Mouse (Mus musculus): ENCODE measurements around the gene Adgrg3. TPM values are rescaled to one million over a fixed set of nuclear protein-coding genes. Genes with fewer than 3 reads are reported as not detected.

Gene Adgrg3
- total RNA-seq, 2 experiments from 2014 or later: 0.26 to 0.80 TPM

DNA sequence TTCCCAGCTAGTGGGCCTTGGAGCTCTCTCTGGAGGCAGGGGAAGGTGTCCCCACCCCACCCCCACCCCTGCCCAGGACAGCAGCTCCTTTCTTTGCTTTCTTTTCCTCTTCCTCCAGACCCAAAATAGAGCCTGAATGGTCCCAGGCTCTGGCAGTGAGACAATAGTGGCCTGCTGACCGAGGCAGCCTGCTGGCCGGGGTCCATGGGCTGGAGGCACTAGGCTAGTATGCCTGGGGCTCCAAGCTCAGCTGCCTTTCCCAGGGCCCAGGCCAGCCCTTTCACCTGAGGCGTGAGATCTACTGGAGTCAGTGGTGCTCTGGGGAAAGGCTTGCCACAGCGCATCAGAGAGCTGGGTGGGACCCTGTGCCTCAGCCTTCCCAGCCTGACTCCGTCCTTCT lies 25.0 kb upstream of the Adgrg3 start:
- no peak for DNase-seq (ENCODE audit: low spot score)

DNA sequence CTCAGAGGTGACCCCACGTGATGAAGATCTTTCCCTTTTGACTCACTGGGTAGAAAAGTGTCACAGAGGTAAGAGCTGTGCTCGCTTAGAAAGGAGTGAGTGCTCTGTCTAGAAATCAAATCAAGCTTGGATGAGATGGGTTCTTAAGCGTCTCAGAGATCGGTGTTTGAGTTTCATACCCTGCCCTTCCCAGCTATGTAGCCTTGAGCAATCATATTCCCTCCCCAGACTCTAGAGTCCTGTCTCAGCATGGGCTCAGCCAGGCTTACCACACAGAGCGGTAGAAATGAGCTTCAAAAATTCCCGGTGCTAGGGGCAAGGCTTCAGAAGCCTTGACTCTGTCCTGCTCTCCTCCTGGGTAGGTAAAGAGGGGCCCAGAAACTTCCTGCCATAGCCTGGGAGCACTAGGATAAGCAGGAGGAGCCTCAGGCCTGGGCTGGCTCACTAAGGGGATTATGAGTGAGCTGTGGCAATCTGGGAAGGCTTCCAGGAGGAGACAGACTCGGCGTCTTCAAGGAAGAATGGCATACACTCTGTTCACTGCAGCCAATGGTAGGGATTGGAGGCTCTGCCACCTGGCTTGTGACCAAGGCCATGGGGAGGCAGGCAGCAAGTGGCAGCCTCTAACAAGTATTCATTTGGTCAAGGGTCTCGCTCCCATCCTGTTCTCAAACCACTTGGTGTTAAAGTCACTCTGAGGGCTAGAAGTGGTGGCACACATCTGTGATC lies 24.3 kb upstream of the Adgrg3 start:
- no peak for DNase-seq (ENCODE audit: low spot score)

DNA sequence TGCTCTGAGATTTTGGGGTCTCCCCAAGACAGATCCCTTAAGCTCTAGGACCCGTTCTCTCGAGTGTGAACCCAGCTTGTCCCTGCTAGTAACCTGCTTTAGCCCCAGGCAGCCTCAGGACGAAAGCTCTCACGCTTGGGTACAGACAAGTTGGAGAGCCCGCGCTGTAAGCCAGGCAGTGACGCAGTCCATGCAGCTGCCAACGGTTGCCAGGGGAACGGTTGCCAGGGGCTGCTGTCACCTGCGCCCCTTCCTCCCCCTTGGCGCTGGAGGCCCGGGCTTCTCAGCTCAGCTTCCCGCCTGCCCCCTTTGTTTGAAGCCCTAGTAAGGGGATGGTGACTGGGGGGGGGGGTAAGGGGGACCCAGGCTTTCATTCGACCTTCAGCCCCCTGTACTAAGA lies 23.5 kb upstream of the Adgrg3 start:
- DNase-seq (ENCODE audit: low spot score): no peak

DNA sequence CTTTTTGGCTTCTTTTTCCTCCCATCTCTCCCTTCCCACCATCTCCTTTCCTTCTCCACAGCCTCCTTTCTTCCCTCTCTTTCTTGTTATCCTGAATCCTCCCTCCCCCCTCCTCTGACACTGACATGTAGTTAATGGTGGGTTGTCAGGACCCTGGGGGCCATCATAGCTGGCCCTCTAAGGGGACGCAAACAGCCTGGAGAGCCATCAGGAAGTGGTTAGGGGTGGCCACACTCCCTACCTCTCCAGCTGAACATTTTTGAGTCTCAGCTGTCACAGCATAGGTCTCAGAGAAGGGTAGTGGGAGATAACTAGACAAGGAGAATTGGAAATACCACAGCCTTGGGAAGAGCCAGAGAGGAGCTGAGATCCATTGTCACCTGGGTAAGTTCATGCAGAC lies 23.0 kb upstream of the Adgrg3 start:
- no peak for DNase-seq (ENCODE audit: low spot score)

DNA sequence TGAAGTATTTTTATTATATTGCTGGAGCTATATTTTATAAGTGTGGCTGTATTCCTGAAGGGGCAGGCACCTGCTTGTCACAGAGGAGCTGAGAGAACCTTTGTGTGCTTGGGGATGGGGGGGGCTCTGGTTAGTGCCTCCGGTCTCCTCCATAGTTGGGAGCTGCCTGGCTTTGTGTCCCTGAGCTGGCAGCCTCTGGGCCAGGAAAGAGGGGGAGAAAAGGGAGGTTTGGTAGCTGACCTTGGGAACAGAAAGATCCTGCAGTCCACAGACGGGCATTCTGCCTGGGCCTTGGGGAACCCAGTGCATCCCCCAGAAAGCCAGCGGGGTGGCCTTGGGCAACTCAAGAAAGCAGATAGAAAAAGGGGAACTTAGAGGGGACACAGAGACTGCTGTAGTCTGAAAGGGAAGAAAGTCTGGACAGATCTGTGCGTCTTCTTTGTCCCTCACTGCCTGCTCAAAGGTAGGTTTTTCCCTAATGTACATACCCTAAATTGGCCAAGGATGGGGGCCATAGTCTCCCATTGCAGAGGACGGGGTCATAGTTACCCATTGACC lies 22.1 kb upstream of the Adgrg3 start:
- no peak for DNase-seq (ENCODE audit: low spot score)

DNA sequence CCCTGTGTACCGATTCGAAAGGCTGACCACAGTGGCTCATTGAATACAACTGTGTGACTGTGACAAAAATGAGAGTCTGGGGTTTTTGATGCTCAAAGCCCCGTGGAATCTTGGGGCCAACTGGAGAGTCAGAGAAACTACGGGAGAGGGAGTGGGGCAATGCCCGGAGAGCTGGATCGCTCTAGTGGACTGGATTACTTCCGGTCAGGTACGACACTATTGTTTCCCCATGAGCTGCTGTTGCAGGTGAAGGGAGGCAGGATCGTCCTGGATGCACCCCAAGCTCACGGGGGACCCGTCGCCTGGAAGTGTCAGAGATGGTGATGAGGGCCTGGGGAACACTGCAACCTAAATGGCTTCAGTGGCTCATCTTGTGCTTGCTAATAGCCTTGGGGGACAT lies 21.5 kb upstream of the Adgrg3 start:
- no peak for DNase-seq (ENCODE audit: low spot score)

DNA sequence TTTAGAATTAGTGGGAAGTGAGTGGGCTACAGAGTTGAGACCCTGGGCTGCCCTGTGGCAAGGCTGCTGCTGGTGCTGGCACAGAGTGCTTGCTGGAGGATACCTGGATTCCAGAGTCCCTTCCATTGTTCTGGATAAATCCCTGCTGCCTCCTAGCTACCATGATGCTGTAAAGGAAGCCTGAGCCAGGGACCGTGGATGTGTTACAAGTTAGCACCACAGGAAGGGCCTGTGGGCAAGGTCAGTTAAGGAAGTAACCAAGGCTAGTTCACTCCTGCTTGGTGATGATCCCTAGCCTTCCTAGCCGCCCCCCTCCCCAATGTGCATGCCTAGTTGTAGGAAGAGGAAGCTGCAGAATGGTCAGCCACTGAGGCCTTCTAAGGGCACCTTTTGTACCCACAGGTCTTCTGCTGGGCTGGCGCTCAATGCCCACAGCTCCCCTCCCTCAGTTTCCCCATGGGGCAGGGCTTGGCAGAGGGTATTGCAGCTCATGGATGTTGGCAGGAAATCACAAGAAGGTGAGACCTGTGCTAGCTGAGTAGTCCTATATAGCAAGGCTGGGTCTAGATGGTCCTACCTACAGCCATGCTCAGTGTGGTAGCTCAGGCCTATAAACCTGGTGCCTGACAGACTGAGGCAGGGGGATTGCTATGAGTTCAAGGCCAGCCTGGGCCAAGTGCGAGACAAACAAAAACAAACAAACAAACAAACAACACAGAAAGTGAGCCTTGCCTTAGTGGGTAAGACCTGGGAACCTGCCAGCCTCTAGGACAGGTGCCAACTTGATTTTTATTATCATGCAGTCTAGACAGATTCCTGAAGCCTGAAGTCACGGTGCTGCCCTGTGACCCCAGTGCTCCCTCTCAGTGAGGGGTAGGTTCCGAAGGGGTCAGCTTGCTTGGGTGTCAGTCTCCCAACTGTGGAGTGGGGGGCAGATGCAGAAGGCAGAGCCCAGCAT lies 20.3 kb upstream of the Adgrg3 start:
- DNase-seq (ENCODE audit: low spot score): no peak

DNA sequence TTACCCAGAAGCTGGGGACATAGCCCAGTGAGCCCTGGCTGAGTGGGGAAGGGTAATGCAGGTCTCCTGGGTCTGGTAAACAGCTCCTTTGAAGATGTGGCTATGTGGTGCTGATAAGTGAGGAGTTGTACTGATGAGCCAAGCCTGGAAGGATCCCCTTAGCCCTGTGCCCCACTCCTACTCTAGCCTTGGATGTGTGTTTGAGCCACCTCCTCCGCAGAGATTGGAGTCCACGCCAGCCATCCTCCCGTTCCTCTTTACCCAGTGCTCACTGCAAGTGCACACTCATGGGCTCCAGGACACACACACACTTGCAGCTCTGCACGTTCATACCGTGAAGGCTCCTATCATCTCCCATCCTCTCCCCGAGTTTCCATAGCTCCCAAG lies 19.6 kb upstream of the Adgrg3 start:
- no peak for DNase-seq (ENCODE audit: low spot score)

DNA sequence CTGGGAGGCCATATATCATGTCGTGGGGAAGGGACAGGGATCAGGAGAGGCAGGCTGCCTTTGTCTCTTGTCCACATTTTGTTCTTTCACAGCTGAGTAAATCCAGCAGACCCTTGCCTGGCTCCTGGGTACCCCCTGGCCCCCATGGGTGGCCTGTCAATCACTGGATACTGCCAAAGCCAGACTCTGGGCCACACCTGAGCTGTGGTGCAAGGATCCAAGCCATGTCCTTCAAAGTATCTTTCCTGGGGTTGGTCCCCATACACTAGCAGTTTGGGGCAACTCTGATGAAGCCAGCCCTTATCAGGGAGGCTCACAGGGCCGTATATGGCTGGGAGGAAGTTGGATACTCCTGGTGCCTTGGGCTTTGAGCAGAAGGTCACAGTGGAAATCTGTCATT lies 19.1 kb upstream of the Adgrg3 start:
- no peak for DNase-seq (ENCODE audit: low spot score)

DNA sequence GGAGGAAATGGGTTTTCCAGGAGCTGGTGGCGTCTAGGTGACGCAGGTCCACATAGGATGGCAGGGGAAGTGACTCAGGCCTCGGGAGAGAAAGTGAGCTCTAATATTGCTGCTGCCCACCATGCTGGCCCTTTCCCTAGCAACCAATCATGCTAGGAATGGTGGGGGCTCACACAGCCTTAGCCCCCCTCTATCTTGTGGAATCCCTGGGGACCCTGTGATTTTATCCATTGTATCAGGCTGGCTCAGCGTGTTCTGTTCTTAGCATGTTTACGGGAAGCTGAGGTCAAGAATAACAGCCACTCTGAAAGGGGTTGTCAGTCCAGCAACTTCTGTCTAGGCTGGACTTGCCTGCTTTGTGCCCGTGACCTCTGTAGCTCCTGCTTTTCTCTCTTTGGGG lies 18.5 kb upstream of the Adgrg3 start:
- peak; percentile 34 for DNase-seq (ENCODE audit: low spot score)

DNA sequence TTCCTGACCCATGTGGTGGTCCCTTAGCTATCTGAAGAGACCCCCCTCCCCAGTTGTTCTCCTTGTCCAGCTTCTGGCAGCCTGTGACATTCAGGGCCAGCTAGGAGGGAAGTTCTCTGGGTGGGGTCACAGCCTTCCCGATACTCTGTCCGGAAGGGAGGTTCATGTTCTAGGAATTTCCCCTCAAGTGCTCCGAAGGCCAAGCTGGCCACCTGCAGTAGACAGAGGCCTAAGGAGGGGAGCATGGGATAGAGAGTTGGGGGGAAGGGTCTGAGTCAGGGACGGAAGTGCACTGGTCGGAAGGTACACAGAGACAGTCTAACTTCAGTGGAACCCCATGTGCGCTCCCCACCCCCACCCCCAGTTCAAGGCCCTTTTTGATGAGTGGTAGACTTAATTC lies 17.5 kb upstream of the Adgrg3 start:
- no peak for DNase-seq (ENCODE audit: low spot score)

DNA sequence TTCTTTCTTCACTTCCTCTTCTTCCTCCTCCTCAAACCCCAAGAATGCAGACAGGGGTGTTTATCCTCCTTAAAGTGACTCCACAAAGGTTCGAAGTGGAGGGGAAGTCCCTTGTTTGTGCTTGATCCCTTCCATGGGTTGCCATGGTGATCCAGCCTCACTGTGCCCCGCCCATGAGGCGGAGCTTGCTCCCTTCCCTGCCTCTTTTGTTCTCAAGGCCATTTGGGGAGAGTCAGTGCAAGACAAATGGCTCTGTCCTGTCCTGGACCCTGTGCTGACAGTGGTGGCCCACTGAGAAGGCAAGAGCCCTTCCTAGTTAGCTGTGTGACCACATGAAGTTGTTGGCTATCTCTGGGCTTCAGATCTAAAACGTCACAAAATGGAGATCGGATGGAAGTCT lies 16.8 kb upstream of the Adgrg3 start:
- peak; percentile 38 for DNase-seq (ENCODE audit: low spot score)

DNA sequence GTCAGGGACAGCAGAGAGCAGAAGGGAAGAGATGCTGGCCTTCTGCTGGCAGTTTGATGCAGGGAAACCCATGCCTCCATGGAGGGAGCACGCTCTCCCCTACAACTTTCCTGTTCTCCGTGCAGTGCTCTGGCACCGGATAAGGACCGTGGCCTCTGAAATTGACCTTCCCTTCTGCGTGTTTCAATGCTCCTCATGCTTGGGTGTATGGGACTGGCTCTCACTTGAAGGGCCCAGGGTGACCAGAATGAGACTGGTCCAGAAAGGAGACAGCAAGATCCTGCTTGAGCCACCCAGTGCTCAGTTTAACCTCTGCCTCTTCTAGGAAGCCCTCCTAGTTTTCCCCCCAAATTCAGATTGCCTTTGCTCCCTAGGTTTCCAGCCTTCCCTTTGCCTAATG lies 16.3 kb upstream of the Adgrg3 start:
- DNase-seq (ENCODE audit: low spot score): no peak

DNA sequence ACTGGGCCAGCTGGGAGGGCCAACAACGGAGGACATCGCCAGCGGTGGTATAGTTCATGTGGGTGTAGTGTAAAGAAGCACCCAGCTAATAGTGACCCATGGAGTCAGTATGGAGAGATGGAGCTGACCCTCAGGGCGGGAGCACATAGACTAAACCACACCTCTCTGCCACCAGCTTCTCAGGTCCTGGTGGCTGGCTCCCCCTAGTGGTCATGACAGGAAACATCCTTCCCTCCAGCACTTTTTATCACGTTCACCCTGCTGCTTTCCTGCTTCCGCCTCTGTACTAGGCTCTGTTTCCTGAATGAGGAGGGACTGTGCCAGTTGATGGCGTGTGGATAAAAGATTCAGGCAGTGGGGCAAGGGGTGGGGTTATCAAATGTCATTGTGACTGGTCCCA lies 15.8 kb upstream of the Adgrg3 start:
- peak; percentile 69 for DNase-seq (ENCODE audit: low spot score)

DNA sequence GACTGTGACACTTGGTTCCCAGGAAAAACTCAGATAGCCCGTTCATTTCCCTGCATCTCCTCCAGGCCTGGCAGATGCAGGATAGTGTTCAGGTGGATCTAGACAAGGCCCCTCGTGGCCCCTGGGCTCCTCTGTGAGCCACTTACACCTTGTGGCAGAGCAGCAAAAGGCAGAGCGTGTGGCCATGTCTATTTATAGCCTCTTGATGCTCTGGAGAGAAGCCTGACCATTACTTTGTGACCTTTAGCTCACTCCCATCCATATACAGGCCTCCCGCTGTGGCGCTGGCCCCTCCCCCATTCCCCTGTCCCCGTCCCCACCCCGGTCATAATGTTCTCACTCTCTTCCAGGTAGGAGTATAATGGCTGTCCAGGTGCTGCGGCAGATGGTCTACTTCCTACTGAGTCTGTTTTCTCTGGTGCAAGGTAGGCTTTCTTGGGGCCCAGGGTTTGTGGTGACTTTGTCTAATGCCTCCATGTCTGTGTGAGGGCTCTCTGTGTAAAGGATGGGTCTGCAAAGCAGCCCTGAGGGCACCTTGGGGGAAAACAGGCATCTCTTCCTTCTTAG lies 15.3 kb upstream of the Adgrg3 start:
- DNase-seq (ENCODE audit: low spot score): no peak

DNA sequence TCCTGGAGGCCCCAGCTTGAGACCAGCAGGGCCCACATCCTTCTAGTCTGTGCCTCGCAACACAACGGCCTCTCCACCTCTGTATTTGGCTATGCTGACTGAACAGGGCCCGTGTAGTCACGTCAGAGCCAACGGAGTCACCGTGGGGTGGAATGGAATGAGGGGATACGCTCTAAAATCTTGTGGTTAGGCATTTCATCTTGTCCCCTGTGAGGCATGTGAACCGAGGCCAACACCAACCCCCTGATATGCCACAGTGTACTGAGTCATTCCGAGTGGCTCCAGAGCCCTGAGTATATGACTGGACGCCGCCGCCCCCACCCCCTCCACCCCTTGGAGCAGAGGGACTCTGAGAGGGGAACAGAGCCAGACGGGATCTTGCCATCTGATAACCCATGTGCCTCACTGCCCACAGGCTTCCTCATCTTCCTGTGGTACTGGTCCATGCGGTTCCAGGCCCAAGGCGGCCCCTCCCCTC lies 5.0 kb upstream of the Adgrg3 start:
- no peak for DNase-seq (ENCODE audit: low spot score)

DNA sequence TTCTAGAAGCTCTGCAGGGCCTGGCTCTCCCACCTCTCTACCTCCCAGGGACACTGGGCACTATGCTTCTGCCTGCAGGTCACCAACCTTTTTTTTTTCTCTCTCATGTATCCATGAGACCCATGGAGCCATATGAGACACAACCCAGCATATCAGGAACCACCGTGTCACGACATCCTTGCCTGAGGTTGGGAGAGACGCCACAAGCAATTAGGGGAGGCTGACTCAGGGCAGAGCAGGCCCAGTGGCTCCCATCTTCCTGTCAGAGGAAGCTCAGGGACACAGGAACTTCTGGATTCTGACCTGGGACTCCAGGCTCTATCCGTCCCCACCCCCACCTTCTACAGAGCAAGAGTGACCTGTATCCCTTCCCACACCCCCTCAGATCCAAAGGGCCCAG lies 1.6 kb upstream of the Adgrg3 start:
- DNase-seq (ENCODE audit: low spot score): no peak

DNA sequence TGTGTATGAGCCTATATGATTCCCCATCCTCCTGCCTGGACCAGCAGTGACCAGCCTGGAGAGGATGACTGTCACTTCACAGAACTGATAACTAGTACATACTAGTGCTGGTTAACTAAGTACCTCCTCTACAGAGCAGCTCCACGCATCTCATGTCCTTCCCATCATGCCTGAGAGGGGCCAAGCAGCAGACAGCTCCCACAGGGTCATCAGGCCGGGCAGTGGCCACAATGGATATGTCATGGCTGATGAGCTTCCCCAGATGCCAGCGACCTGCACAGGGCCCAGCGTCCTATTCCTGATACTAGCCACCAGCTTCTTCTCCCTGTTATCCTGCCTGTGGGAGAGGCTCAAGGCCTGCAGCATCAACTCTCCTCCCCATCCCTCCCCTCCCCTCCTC lies 808 bp upstream of the Adgrg3 start:
- DNase-seq (ENCODE audit: low spot score): no peak

DNA sequence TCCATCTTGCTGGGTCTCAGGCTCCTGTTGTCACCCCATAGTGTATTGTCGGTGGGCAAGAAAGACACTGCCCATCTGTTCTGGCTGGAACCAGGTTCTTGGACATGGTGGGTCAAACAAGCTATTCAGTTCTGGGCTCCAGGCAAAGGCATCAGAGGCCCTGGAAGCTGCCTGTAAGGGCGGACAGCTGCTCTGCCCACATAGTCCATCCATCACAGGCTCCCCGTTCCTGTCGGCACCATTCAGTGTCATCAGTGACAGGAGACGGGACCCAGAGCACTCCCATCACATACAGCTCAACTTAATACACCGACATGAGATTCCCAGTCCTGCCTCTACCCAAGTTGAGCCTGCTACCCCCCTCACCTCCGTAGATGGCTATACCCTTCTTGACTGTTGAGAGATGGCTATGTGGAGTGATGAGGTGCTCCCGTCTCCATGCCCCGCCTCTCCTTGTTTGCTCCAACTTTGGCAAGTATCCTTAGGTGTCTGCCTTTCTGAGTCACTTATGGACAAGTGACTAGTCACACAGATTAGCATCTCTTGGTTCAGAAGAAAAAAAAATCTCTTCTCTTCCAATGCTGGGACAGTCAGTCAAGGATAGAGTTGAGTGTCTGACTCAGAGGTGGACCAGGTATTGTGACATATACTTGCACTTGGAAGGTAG lies 610 bp downstream of the Adgrg3 start:
- DNase-seq (ENCODE audit: low spot score): no peak

DNA sequence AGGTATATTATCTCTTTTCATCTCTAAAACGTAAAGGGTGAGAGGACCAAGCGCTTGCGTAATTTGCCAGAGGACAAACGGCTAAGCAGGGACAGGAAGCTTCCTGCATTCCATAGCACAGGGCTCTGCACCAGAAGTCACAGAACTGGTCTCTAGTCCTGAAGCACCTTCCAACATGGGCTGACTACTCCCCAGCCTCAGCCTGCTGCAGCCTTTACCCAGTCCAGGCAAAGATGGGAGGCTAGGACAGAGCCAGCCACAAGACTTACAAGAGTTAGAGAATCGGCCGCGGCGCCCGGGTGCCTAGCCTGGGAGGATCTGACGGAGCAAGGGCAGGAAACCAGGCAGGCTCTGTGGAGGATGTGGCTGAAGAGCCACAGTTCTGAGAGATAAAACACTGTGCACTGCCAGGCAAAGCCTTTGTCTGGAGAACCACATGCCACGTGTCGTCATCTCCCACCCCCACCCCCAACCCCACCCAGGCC lies 2.8 kb downstream of the Adgrg3 start:
- DNase-seq (ENCODE audit: low spot score): no peak

DNA sequence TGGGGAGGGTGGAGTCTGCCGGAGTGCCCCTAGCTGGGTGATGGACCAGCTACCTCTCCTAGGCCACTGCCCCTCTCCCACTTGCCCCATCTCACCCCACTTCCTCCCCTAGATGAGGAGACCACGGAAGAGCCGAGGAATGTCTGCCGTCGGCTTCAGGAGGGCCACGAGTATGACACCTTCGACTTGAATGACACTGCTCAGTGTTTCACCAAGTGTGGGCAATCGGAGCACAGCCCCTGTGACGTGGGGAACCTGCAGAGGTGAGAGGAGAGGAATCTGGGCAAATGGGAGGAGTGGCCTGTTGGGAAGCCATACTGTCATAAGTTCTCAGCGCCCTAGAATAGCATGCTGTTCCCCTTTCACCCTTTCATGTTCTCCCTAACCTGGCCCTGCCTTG lies 3.3 kb downstream of the Adgrg3 start:
- DNase-seq (ENCODE audit: low spot score): no peak

All from gastrocnemius, adult 18-20 months (tissue).